Mouse (Mus musculus) C2C12 (cell line): ENCODE results near the gene BC048403. TPM values are rescaled to one million over a fixed set of nuclear protein-coding genes. Genes with fewer than 3 reads are reported as not detected.

Source experiments
- H3K27me3 ChIP-seq: one replicate; pipeline ENCODE4 v1.6.1; 2011; ENCODE audit not compliant: control insufficient read depth, insufficient read depth, insufficient read length
- H3K36me3 ChIP-seq: one replicate; pipeline ENCODE4 v1.6.1; 2011; ENCODE audit not compliant: control insufficient read depth, insufficient read depth
- H3K4me3 ChIP-seq: one replicate; pipeline ENCODE4 v1.5.1; 2011; ENCODE audit warnings: mild to moderate bottlenecking, control low read depth; ENCODE audit not compliant: poor library complexity, insufficient read depth, severe bottlenecking
- H3K79me2 ChIP-seq: one replicate; pipeline ENCODE4 v1.6.1; 2011; ENCODE audit not compliant: control insufficient read depth, insufficient read depth
- H3K79me3 ChIP-seq: one replicate; pipeline ENCODE4 v1.6.1; 2011; ENCODE audit warnings: low read depth, control low read depth
- H3ac ChIP-seq: one replicate; pipeline ENCODE3; 2011; ENCODE audit warnings: low read depth; ENCODE audit not compliant: control insufficient read depth, insufficient read length
- CEBPB ChIP-seq: IDR thresholded peaks from one replicate; pipeline ENCODE4 v1.6.1; 2011; ENCODE audit warnings: low read depth, mild to moderate bottlenecking, control low read depth, moderate library complexity
- CTCF ChIP-seq: IDR thresholded peaks from one replicate; pipeline ENCODE4 v1.5.1; 2011; ENCODE audit not compliant: control insufficient read depth, insufficient read depth, insufficient read length
- FOSL1 ChIP-seq: IDR thresholded peaks from one replicate; pipeline ENCODE4 v1.8.0; 2011; ENCODE audit warnings: mild to moderate bottlenecking, low read length; ENCODE audit not compliant: poor library complexity, insufficient read depth, severe bottlenecking
- MAX ChIP-seq: IDR thresholded peaks from one replicate; pipeline ENCODE4 v1.6.1; 2011; ENCODE audit warnings: mild to moderate bottlenecking, control low read depth
- MYOD1 ChIP-seq: IDR thresholded peaks from one replicate; pipeline ENCODE4 v1.6.1; 2011; ENCODE audit warnings: low read depth; ENCODE audit not compliant: control insufficient read depth, insufficient read length
- MYOG ChIP-seq: IDR thresholded peaks from one replicate; pipeline ENCODE4 v1.6.1; 2011; ENCODE audit not compliant: control insufficient read depth, insufficient read length; ENCODE audit errors: extremely low read depth
- USF1 ChIP-seq: IDR thresholded peaks from one replicate; pipeline ENCODE4 v1.6.1; 2011; ENCODE audit warnings: low read depth, mild to moderate bottlenecking, control low read depth, moderate library complexity
- polyA plus RNA-seq: library from polyadenylated mRNA; unstranded; fragments of >200 nt; fragmentation: generic; extraction: Trizol; gene quantifications from one replicate; pipeline ENCODE4 v1.2.1, GENCODE M21; 2012; ENCODE audit warnings: missing spikeins

The BC048403 gene
- polyA plus RNA-seq, 1 experiment: 3.1 TPM

DNA sequence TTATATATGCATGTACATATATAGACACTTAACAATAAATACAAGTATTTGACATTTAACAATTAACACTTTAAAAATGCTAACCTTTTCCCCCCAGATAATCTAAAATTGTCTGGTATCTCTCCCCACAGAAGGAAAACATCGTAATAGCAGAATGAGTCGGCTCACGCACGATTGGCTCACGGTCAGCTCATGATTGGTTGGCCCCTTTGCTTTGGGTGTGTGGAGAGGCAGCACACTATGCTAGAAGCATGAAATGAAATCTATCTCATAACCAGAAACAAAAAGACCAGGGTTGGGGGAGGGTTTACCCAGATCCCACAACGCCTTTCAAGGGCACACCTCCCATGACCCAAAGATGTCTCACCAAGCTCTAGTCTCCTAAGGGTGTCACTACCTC, 34.9 kb upstream of the BC048403 start:
- no peak for TF ChIP-seq USF1
- TF ChIP-seq CTCF: no peak
- TF ChIP-seq CEBPB: no peak
- no peak for TF ChIP-seq FOSL1
- no peak for TF ChIP-seq MYOG
- no peak for TF ChIP-seq MAX
- no peak for TF ChIP-seq MYOD1
- no peak overlapping the region for H3ac ChIP-seq
- no peaks in the 10 kb centered on the region for H3K79me3 ChIP-seq
- no peaks in the 10 kb centered on the region for H3K36me3 ChIP-seq
- no peaks in the 10 kb centered on the region for H3K79me2 ChIP-seq
- H3K27me3 ChIP-seq: no peaks in the 10 kb centered on the region
- H3K4me3 ChIP-seq: no peak overlapping the region

DNA sequence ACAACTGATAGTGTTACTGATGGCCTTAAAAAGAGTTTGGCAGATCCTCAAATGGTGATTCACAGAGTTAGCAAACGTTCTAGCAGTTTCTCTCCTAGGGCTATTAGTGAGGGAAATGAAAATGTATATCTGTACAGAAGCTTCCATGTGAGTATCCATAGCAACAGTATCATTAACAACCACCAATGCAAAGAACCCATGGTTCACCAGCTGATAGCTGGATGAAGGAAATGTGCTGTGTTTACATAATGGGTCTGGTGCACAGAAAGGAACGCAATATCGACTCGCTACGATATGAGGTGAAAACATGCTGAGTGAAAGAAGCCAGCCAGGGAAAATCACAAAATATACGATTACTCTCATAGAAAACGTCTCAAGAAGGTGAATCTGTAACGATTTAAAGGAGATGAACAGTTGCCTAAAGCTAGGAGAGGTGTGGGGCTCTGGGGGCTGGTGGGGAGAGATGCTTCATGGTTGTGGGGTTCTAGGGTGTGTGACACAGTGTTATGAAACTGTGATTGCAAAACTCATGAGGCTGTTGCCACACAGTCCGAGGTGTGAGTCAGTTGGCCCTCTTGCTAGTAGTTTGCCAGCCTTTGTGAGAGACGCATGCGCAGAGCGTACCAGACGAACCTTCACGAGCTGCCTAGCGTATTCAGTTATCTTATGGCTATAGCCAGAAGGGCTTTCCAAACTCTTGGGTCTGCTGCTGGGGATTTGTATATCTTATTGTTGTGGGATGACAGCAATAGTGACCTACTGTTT, 34.2 kb upstream of the BC048403 start:
- H3K79me2 ChIP-seq: no peaks in the 10 kb centered on the region
- no peak overlapping the region for H3K4me3 ChIP-seq
- no peak overlapping the region for H3ac ChIP-seq
- H3K27me3 ChIP-seq: no peaks in the 10 kb centered on the region
- H3K36me3 ChIP-seq: no peaks in the 10 kb centered on the region
- TF ChIP-seq MYOG (no peak), MYOD1 (no peak), MAX (no peak), USF1 (no peak), CEBPB (no peak), FOSL1 (no peak), CTCF (no peak)
- no peaks in the 10 kb centered on the region for H3K79me3 ChIP-seq

DNA sequence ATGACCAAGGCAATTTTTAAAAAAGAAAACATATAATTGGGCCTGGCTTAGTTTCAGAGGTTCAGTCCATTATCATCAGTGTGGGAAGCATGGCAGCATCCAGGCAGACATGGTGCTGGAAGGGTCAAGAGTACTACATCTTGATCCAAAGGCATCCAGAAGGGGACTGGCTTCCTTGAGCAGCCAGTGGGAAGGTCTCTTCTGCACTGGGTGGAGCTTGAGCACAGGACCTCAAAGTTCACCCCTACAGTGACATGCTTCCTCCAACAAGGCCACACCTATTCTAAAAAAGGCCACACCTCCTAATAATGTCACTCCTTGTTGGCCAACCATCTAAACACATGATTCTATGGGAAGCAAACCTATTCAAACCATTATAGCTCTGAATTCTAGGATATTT, 22.9 kb upstream of the BC048403 start:
- H3K4me3 ChIP-seq: no peak overlapping the region
- H3ac ChIP-seq: no peak overlapping the region
- H3K36me3 ChIP-seq: no peaks in the 10 kb centered on the region
- H3K79me3 ChIP-seq: no peaks in the 10 kb centered on the region
- H3K79me2 ChIP-seq: no peaks in the 10 kb centered on the region
- H3K27me3 ChIP-seq: no peaks in the 10 kb centered on the region
- TF ChIP-seq FOSL1 (no peak), USF1 (no peak), MAX (no peak), CTCF (no peak), MYOG (no peak), MYOD1 (no peak), CEBPB (no peak)

DNA sequence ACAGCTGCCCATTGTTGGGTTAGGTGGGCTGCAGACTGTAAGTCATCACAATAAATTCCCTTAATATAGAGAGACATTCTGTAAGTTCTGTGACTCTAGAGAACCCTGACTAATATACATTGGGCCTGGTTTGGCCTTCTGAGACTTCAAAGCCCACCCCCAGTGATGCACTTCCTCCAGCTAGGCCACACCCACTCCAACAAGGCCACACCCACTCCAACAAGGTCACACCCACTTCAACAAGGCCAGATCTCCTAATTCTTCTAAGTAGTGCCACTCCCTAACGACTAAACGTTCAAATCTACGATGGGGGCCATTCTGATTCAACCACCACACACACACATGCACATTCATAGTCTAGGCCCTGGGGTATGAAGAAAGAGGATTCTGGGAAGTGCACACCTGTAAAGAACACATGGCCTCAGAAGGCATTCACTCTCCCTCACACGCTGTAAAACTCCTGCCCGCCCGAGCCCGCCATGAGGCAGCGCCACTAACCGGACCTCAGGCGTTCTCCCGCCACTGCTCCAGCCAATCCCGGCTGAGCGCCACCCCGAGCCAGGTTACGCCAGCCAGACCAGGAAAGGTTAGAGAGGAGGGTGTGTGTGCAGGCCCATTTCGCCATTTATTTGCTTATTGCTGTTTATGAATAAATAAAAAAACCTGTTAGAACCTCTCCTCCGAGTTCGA, 20.7 kb upstream of the BC048403 start:
- Histone ChIP-seq H3K79me3 (no peaks in the 10 kb centered on the region), H3K4me3 (no peak overlapping the region), H3K27me3 (no peaks in the 10 kb centered on the region), H3ac (no peak overlapping the region), H3K36me3 (no peaks in the 10 kb centered on the region), H3K79me2 (no peaks in the 10 kb centered on the region)
- TF ChIP-seq MYOD1 (no peak), USF1 (no peak), FOSL1 (no peak), CEBPB (no peak), MYOG (no peak), CTCF (no peak), MAX (no peak)

DNA sequence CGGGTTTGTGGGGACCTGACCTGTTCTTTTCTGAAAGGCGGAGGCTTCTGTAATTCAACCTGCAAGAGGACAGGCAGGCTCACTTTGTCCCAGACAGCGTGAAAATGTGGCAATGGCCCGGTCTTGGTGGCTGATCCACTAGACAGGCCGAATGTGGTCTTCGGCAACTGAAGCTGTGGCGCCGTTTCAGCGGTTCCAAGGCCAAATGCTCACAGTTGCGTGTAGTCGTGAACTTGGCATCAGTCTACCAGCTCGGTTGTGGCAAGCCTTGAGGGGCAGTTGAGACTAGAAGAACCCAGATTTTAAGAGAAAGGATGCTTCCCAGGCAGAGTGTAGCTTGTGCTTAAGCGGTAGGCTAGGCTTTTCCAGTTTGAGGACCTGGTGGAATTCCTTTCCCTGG, 19.0 kb upstream of the BC048403 start:
- H3K79me3 ChIP-seq: no peaks in the 10 kb centered on the region
- no peaks in the 10 kb centered on the region for H3K79me2 ChIP-seq
- TF ChIP-seq MYOD1: no peak
- TF ChIP-seq MAX: no peak
- no peak for TF ChIP-seq FOSL1
- no peak for TF ChIP-seq MYOG
- TF ChIP-seq USF1: no peak
- TF ChIP-seq CEBPB: no peak
- TF ChIP-seq CTCF: no peak
- no peaks in the 10 kb centered on the region for H3K27me3 ChIP-seq
- no peak overlapping the region for H3ac ChIP-seq
- H3K36me3 ChIP-seq: no peaks in the 10 kb centered on the region
- no peak overlapping the region for H3K4me3 ChIP-seq

DNA sequence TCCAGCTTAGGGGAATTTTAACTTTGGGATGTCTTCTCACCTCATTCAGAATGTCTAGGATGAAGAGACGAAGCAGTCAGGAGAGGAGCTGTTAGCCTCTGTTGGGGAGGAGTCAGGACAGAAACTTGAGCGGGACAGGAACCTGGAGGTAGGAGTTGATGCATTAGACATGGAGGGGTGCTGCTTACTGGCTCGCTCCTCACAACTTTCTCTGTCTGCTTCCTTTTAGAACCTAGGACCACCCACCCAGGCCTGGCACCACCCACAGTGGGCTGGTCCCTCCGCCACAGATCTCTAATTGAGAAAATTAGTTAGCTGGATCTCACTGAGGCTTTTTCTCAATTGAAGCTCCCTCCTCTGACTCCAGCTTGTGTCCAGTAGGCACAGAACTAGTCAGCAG, 13.2 kb upstream of the BC048403 start:
- H3K79me3 ChIP-seq: no peaks in the 10 kb centered on the region
- TF ChIP-seq USF1 (no peak), MAX (no peak)
- H3ac ChIP-seq: no peak overlapping the region
- no peaks in the 10 kb centered on the region for H3K36me3 ChIP-seq
- no peaks in the 10 kb centered on the region for H3K27me3 ChIP-seq
- no peaks in the 10 kb centered on the region for H3K79me2 ChIP-seq
- H3K4me3 ChIP-seq: no peak overlapping the region
